Mouse (Mus musculus) ES-E14 (cell line): ENCODE data around the gene Smap1.

Experiments
- CHD2 ChIP-seq: IDR thresholded peaks from 2 replicates; pipeline ENCODE4 v1.6.1; 2014; ENCODE audit warnings: mild to moderate bottlenecking, low read depth, low read length, inconsistent platforms
- ZNF384 ChIP-seq: IDR thresholded peaks from 2 replicates; pipeline ENCODE4 v1.6.1; 2012; ENCODE audit warnings: low read depth, low read length, inconsistent platforms

- TF ChIP-seq CHD2 (no peak), ZNF384 (no peak)
Measured at GRCm38 (mm10) chr1:23919086-23919485, 3.0 kb downstream of the Smap1 start.
